Mouse (Mus musculus): ENCODE measurements around the gene Armc2.

DNA sequence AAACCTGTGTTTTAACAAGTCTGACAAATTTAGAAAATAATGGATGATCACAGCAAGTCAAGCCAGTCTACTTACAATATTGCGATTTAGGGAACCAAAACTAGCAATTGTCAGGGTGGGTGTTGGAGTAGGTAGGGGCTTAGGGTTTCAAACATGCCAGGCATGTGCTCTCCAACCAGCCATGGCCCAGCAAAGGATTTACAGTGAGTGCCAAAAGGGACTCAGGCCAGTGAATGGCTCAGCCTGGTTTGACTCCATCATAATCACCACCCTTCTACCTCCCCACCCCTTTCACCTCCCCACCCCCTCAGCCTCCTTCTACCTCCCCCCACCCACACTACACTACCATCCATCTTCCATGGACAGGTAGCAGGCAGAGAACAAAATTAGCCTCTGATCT lies 138.6 kb downstream of the Armc2 start:
- TF ChIP-seq POLR2A (IDR thresholded peaks at IDR 0.05; ENCODE audit: borderline replicate concordance, extremely low read depth, insufficient read depth, insufficient read length, poor library complexity, severe bottlenecking) (no peak), CTCF (IDR thresholded peaks at IDR 0.05; ENCODE audit: borderline replicate concordance, extremely low read depth, insufficient read depth, insufficient read length) (no peak)
